Mouse (Mus musculus): Measurements from ENCODE around the gene Tspan31. TPM values are rescaled to one million over a fixed set of nuclear protein-coding genes. Genes with fewer than 3 reads are reported as not detected.

Gene Tspan31
- polyA plus RNA-seq, 1 experiment from 2014 or later: 158 TPM

GRCm38 (mm10) chr10:127055406-127055805, 14.7 kb downstream of the Tspan31 start:
- Histone ChIP-seq H3K27me3 (ENCODE audit: control insufficient read depth, insufficient read depth, low read length) (peaks cover 16% of the 10 kb centered on the region), H3K27ac (ENCODE audit: low read length) (no peak overlapping the region), H3K4me3 (replicated peaks; ENCODE audit: low read length) (no peak overlapping the region), H3K4me2 (ENCODE audit: low read depth, low read length) (no peak overlapping the region), H3K9me3 (replicated peaks; ENCODE audit: control insufficient read depth, low read length) (no peaks in the 10 kb centered on the region), H3K36me3 (ENCODE audit: control insufficient read depth, insufficient read depth, low read length) (peaks cover 5% of the 10 kb centered on the region; the same call in 1 of the 2 replicates), H3K9ac (ENCODE audit: low read length) (no peak overlapping the region), H3K4me1 (ENCODE audit: control insufficient read depth, insufficient read depth, low read length) (peaks cover 13% of the 10 kb centered on the region)
- 80% methylated on average over 8 of the region's 8 CpGs for WGBS
- ATAC-seq (ENCODE audit: insufficient read depth, low FRiP score): no peak

DNA sequence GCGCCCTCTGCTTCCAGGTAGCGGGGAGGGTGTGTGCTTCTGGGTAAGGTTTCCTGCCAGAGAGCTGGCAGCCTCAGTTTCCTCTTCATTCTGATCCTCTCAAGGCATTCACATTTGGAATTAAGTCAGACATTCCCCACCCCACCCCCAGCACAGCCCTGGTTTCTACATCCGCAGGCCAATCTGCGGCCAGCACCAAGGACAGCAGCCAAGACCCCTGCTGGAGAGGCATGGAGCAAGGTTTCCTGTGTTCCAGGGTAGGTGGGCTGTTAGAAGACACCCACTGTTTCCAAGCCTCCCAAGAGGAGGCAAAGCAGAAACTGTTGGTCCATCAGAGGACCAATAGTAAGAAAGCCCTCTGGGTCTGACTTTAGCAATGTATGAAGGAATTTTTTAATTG, 15.4 kb downstream of the Tspan31 start:
- no peaks in the 10 kb centered on the region for H3K9me3 ChIP-seq (replicated peaks; ENCODE audit: control insufficient read depth, low read length)
- 65% methylated on average over 4 of the region's 4 CpGs for WGBS

DNA sequence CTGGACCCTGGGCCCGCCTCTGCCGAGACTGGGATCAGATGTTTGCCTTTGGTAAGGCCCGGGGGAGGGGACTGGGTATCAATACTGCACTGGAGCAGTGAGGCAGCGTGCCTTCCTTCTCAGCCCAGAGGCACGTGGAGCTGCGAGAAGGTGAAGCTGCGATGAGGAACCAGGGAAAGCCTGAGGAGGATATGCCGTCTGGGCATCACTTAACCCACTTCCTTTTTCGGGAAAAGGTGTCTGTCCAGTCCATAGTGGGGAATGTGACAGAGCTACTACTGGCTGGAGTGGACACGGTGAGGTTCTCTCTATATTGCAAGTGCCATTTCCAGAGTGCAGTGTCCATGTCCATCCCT, 20.0 kb downstream of the Tspan31 start:
- peaks cover 11% of the 10 kb centered on the region for H3K4me1 ChIP-seq (ENCODE audit: control insufficient read depth, insufficient read depth, low read length)
- peak overlapping the region; percentile 51 for H3K4me2 ChIP-seq (ENCODE audit: low read depth, low read length)
- peaks cover 45% of the 10 kb centered on the region for H3K27me3 ChIP-seq (ENCODE audit: control insufficient read depth, insufficient read depth, low read length)
- 17% methylated on average over 10 of the region's 10 CpGs for WGBS
- no peak overlapping the region for H3K9ac ChIP-seq (ENCODE audit: low read length)
- H3K4me3 ChIP-seq (replicated peaks; ENCODE audit: low read length): 0 out of 2 replicates have a peak overlapping the region, but pooled peaks have one; percentile 31
- ATAC-seq (ENCODE audit: insufficient read depth, low FRiP score): no peak
- no peaks in the 10 kb centered on the region for H3K36me3 ChIP-seq (ENCODE audit: control insufficient read depth, insufficient read depth, low read length)
- H3K27ac ChIP-seq (ENCODE audit: low read length): no peak overlapping the region
- no peaks in the 10 kb centered on the region for H3K9me3 ChIP-seq (replicated peaks; ENCODE audit: control insufficient read depth, low read length)

More for the DNA sequence above, 15.4 kb downstream of the Tspan31 start:
- no peak overlapping the region for H3K9ac ChIP-seq (ENCODE audit: low read length)
- ATAC-seq (ENCODE audit: insufficient read depth, low FRiP score): no peak
- peaks cover 14% of the 10 kb centered on the region for H3K4me1 ChIP-seq (ENCODE audit: control insufficient read depth, insufficient read depth, low read length)
- H3K27ac ChIP-seq (ENCODE audit: low read length): no peak overlapping the region
- H3K36me3 ChIP-seq (ENCODE audit: control insufficient read depth, insufficient read depth, low read length): peaks cover 5% of the 10 kb centered on the region; the same call in 1 of the 2 replicates
- H3K27me3 ChIP-seq (ENCODE audit: control insufficient read depth, insufficient read depth, low read length): peaks cover 24% of the 10 kb centered on the region
- no peak overlapping the region for H3K4me3 ChIP-seq (replicated peaks; ENCODE audit: low read length)
- H3K4me2 ChIP-seq (ENCODE audit: low read depth, low read length): no peak overlapping the region

GRCm38 (mm10) chr10:127049395-127050118, 20.5 kb downstream of the Tspan31 start:
- ATAC-seq (ENCODE audit: insufficient read depth, low FRiP score): peak; percentile 51; the same call in 1 of the 2 replicates
- Histone ChIP-seq H3K27me3 (ENCODE audit: control insufficient read depth, insufficient read depth, low read length) (peaks cover 45% of the 10 kb centered on the region), H3K9me3 (replicated peaks; ENCODE audit: control insufficient read depth, low read length) (no peaks in the 10 kb centered on the region), H3K4me3 (replicated peaks; ENCODE audit: low read length) (peak overlapping the region; percentile 31), H3K36me3 (ENCODE audit: control insufficient read depth, insufficient read depth, low read length) (0 out of 2 replicates have a peak, but pooled peaks cover 2% of the 10 kb centered on the region), H3K27ac (ENCODE audit: low read length) (no peak overlapping the region), H3K4me2 (ENCODE audit: low read depth, low read length) (peak overlapping the region; percentile 51), H3K4me1 (ENCODE audit: control insufficient read depth, insufficient read depth, low read length) (peaks cover 11% of the 10 kb centered on the region), H3K9ac (ENCODE audit: low read length) (peak overlapping the region; percentile 43)
- WGBS: 3% methylated on average over 29 of the region's 29 CpGs

DNA sequence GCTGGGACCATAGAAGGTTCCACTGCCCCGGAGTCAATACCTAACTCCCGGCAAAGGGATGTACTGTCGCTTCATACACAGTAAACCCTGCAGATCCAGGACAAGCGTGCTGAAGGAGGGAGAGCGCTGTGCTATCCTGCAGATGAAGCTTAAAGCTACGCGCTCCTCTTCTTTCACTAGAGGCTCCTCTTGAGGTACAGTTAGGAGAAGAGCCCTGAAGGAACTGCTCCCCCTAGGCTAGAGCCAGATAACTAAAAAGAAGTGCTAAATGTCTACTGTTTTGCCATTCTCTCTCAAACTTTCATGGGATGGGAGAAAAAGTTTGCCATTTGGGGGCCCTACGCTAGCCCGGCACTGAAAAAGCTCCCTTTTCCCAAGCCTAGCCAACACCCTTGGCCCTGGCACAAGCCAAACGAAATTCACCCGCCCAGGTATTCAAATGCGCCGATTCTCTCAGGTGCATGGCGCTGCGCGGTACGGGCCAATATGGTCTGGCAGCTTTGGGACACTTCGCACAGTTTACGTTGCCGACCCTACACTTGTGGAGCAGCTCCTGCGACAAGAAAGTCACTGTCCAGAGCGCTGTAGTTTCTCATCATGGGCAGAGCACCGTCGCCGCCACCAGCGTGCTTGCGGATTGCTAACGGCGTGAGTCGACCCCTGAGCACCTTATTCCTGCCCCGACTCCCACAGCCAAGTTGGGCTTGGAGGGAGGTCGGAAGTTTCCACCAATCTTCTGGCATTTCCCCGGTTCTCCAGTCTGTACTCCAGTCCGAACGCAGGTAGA, 21.3 kb downstream of the Tspan31 start:
- Histone ChIP-seq H3K4me2 (ENCODE audit: low read depth, low read length) (peak overlapping the region; percentile 51), H3K4me3 (replicated peaks; ENCODE audit: low read length) (peak overlapping the region; percentile 31), H3K27me3 (ENCODE audit: control insufficient read depth, insufficient read depth, low read length) (peaks cover 45% of the 10 kb centered on the region), H3K27ac (ENCODE audit: low read length) (no peak overlapping the region), H3K9ac (ENCODE audit: low read length) (peak overlapping the region; percentile 43), H3K36me3 (ENCODE audit: control insufficient read depth, insufficient read depth, low read length) (0 out of 2 replicates have a peak, but pooled peaks cover 2% of the 10 kb centered on the region), H3K4me1 (ENCODE audit: control insufficient read depth, insufficient read depth, low read length) (peaks cover 11% of the 10 kb centered on the region), H3K9me3 (replicated peaks; ENCODE audit: control insufficient read depth, low read length) (no peaks in the 10 kb centered on the region)
- 5% methylated on average over 35 of the region's 35 CpGs for WGBS
- ATAC-seq (ENCODE audit: insufficient read depth, low FRiP score): no peak

DNA sequence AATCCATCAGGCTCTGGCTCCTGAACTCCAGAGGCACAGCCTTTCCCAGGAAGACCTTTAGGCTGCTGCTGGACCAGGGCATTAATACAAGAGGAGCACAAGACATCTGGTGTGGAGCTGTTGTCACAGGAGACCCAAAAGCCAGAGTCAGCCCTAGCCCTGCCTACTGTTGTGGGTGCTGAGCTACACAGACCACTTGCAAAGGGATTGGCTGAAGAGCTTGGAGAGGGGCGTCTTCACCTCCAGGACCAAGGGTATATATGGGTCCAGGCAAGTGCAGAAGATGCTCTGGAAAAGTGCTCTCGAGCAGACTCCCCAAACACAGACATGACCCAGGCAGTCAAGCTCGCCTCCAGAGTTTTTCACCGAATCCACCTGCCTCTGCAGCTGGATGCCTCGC, 22.1 kb downstream of the Tspan31 start, which contains the start of gene Cyp27b1:
Gene Cyp27b1, plus strand, starts transcription at position 297 of the 400 bp plus-strand sequence.
- WGBS: 30% methylated on average over 5 of the region's 5 CpGs
- H3K27me3 ChIP-seq (ENCODE audit: control insufficient read depth, insufficient read depth, low read length): peaks cover 45% of the 10 kb centered on the region
- H3K27ac ChIP-seq (ENCODE audit: low read length): no peak within 1 kb of the TSS
- peaks cover 12% of the 10 kb centered on the region for H3K4me1 ChIP-seq (ENCODE audit: control insufficient read depth, insufficient read depth, low read length)
- no peak for ATAC-seq (ENCODE audit: insufficient read depth, low FRiP score)
- 0 out of 2 replicates have a peak, but pooled peaks cover 2% of the 10 kb centered on the region for H3K36me3 ChIP-seq (ENCODE audit: control insufficient read depth, insufficient read depth, low read length)
- H3K9me3 ChIP-seq (replicated peaks; ENCODE audit: control insufficient read depth, low read length): no peaks in the 10 kb centered on the region
- H3K4me3 ChIP-seq (replicated peaks; ENCODE audit: low read length): peak within 1 kb of the TSS; percentile 31
- peak within 1 kb of the TSS; percentile 51 for H3K4me2 ChIP-seq (ENCODE audit: low read depth, low read length)
- peak within 1 kb of the TSS; percentile 43 for H3K9ac ChIP-seq (ENCODE audit: low read length)

DNA sequence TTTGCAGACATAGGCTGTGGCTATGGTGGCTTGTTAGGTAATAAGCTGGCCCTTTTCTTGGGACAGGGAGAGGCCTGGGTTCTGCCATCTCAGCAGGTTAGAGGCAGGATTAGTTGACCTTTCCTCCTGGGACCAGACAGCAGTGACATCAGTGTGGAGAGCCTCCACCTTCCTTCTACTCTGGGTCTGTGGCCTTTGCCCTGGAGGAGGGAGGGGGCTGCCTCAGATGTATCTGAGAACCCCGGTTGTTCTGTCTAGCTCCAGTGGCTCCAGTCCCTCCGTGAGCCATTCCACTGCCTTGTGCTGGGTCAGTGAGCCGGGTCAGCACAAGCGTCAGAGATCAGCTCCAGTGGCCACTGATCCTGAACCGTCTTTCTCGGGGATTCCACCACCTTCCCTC, 26.9 kb downstream of the Tspan31 start:
- H3K4me1 ChIP-seq (ENCODE audit: control insufficient read depth, insufficient read depth, low read length): peaks cover 7% of the 10 kb centered on the region; the same call in 1 of the 2 replicates
- no peaks in the 10 kb centered on the region for H3K9me3 ChIP-seq (replicated peaks; ENCODE audit: control insufficient read depth, low read length)
- no peak overlapping the region for H3K4me2 ChIP-seq (ENCODE audit: low read depth, low read length)
- H3K4me3 ChIP-seq (replicated peaks; ENCODE audit: low read length): no peak overlapping the region
- ATAC-seq (ENCODE audit: insufficient read depth, low FRiP score): no peak
- 88% methylated on average over 6 of the region's 6 CpGs for WGBS
- H3K9ac ChIP-seq (ENCODE audit: low read length): no peak overlapping the region
- H3K27ac ChIP-seq (ENCODE audit: low read length): no peak overlapping the region
- H3K27me3 ChIP-seq (ENCODE audit: control insufficient read depth, insufficient read depth, low read length): peaks cover 8% of the 10 kb centered on the region
- 0 out of 2 replicates have a peak, but pooled peaks cover 2% of the 10 kb centered on the region for H3K36me3 ChIP-seq (ENCODE audit: control insufficient read depth, insufficient read depth, low read length)

- H3K36me3 ChIP-seq (ENCODE audit: control insufficient read depth, insufficient read depth, low read length): 0 out of 2 replicates have a peak, but pooled peaks cover 2% of the 10 kb centered on the region
- H3K4me3 ChIP-seq (replicated peaks; ENCODE audit: low read length): peak overlapping the region; percentile 92
- peaks cover 2% of the 10 kb centered on the region for H3K27me3 ChIP-seq (ENCODE audit: control insufficient read depth, insufficient read depth, low read length)
- 15% methylated on average over 5 of the region's 5 CpGs for WGBS
- ATAC-seq (ENCODE audit: insufficient read depth, low FRiP score): no peak
- no peaks in the 10 kb centered on the region for H3K9me3 ChIP-seq (replicated peaks; ENCODE audit: control insufficient read depth, low read length)
- no peak overlapping the region for H3K27ac ChIP-seq (ENCODE audit: low read length)
- peaks cover 7% of the 10 kb centered on the region; the same call in 1 of the 2 replicates for H3K4me1 ChIP-seq (ENCODE audit: control insufficient read depth, insufficient read depth, low read length)
- peak overlapping the region; percentile 85 for H3K9ac ChIP-seq (ENCODE audit: low read length)
- H3K4me2 ChIP-seq (ENCODE audit: low read depth, low read length): peak overlapping the region; percentile 98
Measured at GRCm38 (mm10) chr10:127042468-127043115, 27.5 kb downstream of the Tspan31 start.

All from stomach, embryonic 16.5 days (tissue).